Comparison of ENCODE assay signal across 8 mouse cellular contexts in the genomic region with DNA sequence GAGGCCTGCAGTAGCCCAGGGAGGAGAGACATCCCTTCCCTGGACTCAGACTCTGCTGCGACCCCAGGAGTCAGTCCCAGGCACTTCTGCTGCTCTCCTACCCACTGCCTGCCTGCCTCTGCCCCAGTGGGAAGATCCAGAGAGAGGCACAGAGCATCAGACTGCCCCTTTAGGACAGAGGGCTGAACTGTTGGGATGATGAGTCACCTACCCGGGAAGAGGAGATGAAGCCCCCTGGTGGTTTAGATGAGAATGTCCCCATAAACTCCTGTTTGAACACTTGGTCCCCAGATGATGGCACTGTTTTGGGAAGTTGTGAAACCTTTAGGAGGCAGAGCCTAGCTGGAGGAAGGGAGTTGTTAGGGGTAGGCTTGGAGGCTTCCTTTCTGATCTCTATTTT. TPM values are rescaled to one million over a fixed set of nuclear protein-coding genes. Genes with fewer than 3 reads are reported as not detected.
DNase-seq lines count a peak whose midpoint lies in the region; ATAC-seq and TF ChIP-seq lines count a peak whose summit lies in the region.

No protein-coding gene starts in this region.

- H3K4me3 ChIP-seq in hindbrain, postnatal 0 days (ENCODE audit: low read length), result no peak overlapping the region
- no peak overlapping the region for H3K4me3 ChIP-seq in midbrain, embryonic 12.5 days
- no peak overlapping the region for H3K4me3 ChIP-seq in heart, embryonic 10.5 days

- peak; percentile 55 for ATAC-seq in hindbrain, postnatal 0 days
- ATAC-seq in midbrain, embryonic 12.5 days (ENCODE audit: low FRiP score, low read depth), result peak; percentile 47; the same call in 1 of the 2 replicates

- H3K4me1 ChIP-seq in hindbrain, postnatal 0 days (ENCODE audit: insufficient read depth, low read length), result no peaks in the 10 kb centered on the region
- no peaks in the 10 kb centered on the region for H3K4me1 ChIP-seq in midbrain, embryonic 12.5 days
- peaks cover 21% of the 10 kb centered on the region for H3K4me1 ChIP-seq in heart, embryonic 10.5 days

- no peak overlapping the region for H3K9ac ChIP-seq in hindbrain, postnatal 0 days (replicated peaks; ENCODE audit: low read length)
- no peak overlapping the region for H3K9ac ChIP-seq in midbrain, embryonic 12.5 days (replicated peaks)

- H3K36me3 ChIP-seq in hindbrain, postnatal 0 days (ENCODE audit: insufficient read depth, low read length), result peaks cover 33% of the 10 kb centered on the region
- H3K36me3 ChIP-seq in midbrain, embryonic 12.5 days, result peaks cover 70% of the 10 kb centered on the region
- H3K36me3 ChIP-seq in heart, embryonic 10.5 days, result peaks cover 8% of the 10 kb centered on the region; the same call in 1 of the 2 replicates

- no peak overlapping the region for H3K27ac ChIP-seq in hindbrain, postnatal 0 days
- H3K27ac ChIP-seq in midbrain, embryonic 12.5 days (replicated peaks), result no peak overlapping the region
- H3K27ac ChIP-seq in heart, embryonic 10.5 days, result no peak overlapping the region

- peak; percentile 82 for TF ChIP-seq CTCF in hindbrain, postnatal 0 days (IDR thresholded peaks at IDR 0.05; ENCODE audit: low read depth)

- peak; percentile 62 for DNase-seq in heart, postnatal 4 days
- DNase-seq in heart, postnatal 36 days, result no peak
- DNase-seq in CD4-positive helper T cell, adult 2 months (ENCODE audit: low read depth, low spot score), result peak; percentile 29
- peak; percentile 67 for DNase-seq in WW6 (ENCODE audit: low read depth, low spot score)
- peak; percentile 81 for DNase-seq in hindbrain, postnatal 0 days (ENCODE audit: low spot score)
- no peak for DNase-seq in gastrocnemius, adult 18-20 months (ENCODE audit: low spot score)
- DNase-seq in heart, embryonic 10.5 days (ENCODE audit: low spot score), result no peak

- H3K9me3 ChIP-seq in hindbrain, postnatal 0 days (ENCODE audit: low read length), result no peaks in the 10 kb centered on the region
- peaks cover 4% of the 10 kb centered on the region; the same call in 1 of the 2 replicates for H3K9me3 ChIP-seq in midbrain, embryonic 12.5 days
- no peaks in the 10 kb centered on the region for H3K9me3 ChIP-seq in heart, embryonic 10.5 days

- WGBS in hindbrain, postnatal 0 days, result 6% methylated on average over 2 of the region's 2 CpGs
- 22% methylated on average over 2 of the region's 2 CpGs for WGBS in midbrain, embryonic 12.5 days
- WGBS in heart, embryonic 10.5 days, result 12% methylated on average over 2 of the region's 2 CpGs

- H3K4me2 ChIP-seq in hindbrain, postnatal 0 days (ENCODE audit: low read depth, low read length), result no peak overlapping the region
- H3K4me2 ChIP-seq in midbrain, embryonic 12.5 days (replicated peaks), result no peak overlapping the region

- intact Hi-C loops in heart, postnatal 36 days (cut with DNase I), result loop anchor here (2.0 kb wide), 1 partner anchor 32 kb away; no protein-coding TSS in a partner anchor

- H3K27me3 ChIP-seq in hindbrain, postnatal 0 days (ENCODE audit: insufficient read depth, low read length), result no peaks in the 10 kb centered on the region
- no peaks in the 10 kb centered on the region for H3K27me3 ChIP-seq in midbrain, embryonic 12.5 days
- H3K27me3 ChIP-seq in heart, embryonic 10.5 days (ENCODE audit: insufficient read depth, poor library complexity, severe bottlenecking), result 0 out of 2 replicates have a peak, but pooled peaks cover 9% of the 10 kb centered on the region

RNA-seq across cellular contexts. Expression of a gene that starts 13.9 kb away (rescaled TPM):
- total RNA-seq in heart, postnatal 4 days (2021), result 10 to 100 TPM; 61.1 to 65.1 TPM
- 10 to 100 TPM; 13.7 to 21.2 TPM for total RNA-seq in heart, postnatal 36 days (2021)
- 1,247 and 1,290 TPM in 2 replicates for total RNA-seq in hindbrain, postnatal 0 days (2014; rRNA removed)
- 675 and 695 TPM in 2 replicates for polyA plus RNA-seq in hindbrain, postnatal 0 days (2015; fragmentation: Nextera tagmentation; extraction: Ambion mirVana)
- polyA plus RNA-seq in midbrain, embryonic 12.5 days (2016; fragmentation: Nextera tagmentation; extraction: Ambion mirVana), result 305 and 314 TPM in 2 replicates
- 10 to 100 TPM; 63.1 to 63.5 TPM for total RNA-seq in gastrocnemius, adult 18-20 months (2021)
- polyA plus RNA-seq in heart, embryonic 10.5 days (2016; fragmentation: Nextera tagmentation; extraction: Ambion mirVana), result 26.7 and 28.6 TPM in 2 replicates

RNA-seq across cellular contexts. Expression of a gene that starts 19.1 kb away (rescaled TPM):
- 10 to 100 TPM; 14.8 to 19.6 TPM for total RNA-seq in heart, postnatal 4 days (2021)
- 10 to 100 TPM; 28.1 to 29.2 TPM for total RNA-seq in heart, postnatal 36 days (2021)
- 62.6 and 78.9 TPM in 2 replicates for total RNA-seq in hindbrain, postnatal 0 days (2014; rRNA removed)
- 31.5 and 34.8 TPM in 2 replicates for polyA plus RNA-seq in hindbrain, postnatal 0 days (2015; fragmentation: Nextera tagmentation; extraction: Ambion mirVana)
- 27.7 and 30.0 TPM in 2 replicates for polyA plus RNA-seq in midbrain, embryonic 12.5 days (2016; fragmentation: Nextera tagmentation; extraction: Ambion mirVana)
- 10 to 100 TPM; 20.6 to 23.2 TPM for total RNA-seq in gastrocnemius, adult 18-20 months (2021)
- 20.9 and 23.5 TPM in 2 replicates for polyA plus RNA-seq in heart, embryonic 10.5 days (2016; fragmentation: Nextera tagmentation; extraction: Ambion mirVana)

RNA-seq across cellular contexts. Expression of a gene that starts 37.7 kb away (rescaled TPM):
- 100 to 1,000 TPM in 1 of 2 experiments, 10 to 100 TPM in 1; 86.1 to 103 TPM for total RNA-seq in heart, postnatal 4 days (2021)
- 1 to 10 TPM; 5.4 to 6.5 TPM for total RNA-seq in heart, postnatal 36 days (2021)
- 35.3 and 37.0 TPM in 2 replicates for total RNA-seq in hindbrain, postnatal 0 days (2014; rRNA removed)
- polyA plus RNA-seq in hindbrain, postnatal 0 days (2015; fragmentation: Nextera tagmentation; extraction: Ambion mirVana), result 21.7 and 23.3 TPM in 2 replicates
- 157 and 158 TPM in 2 replicates for polyA plus RNA-seq in midbrain, embryonic 12.5 days (2016; fragmentation: Nextera tagmentation; extraction: Ambion mirVana)
- 1 to 10 TPM; 6.1 to 6.4 TPM for total RNA-seq in gastrocnemius, adult 18-20 months (2021)
- 184 TPM in 2 replicates for polyA plus RNA-seq in heart, embryonic 10.5 days (2016; fragmentation: Nextera tagmentation; extraction: Ambion mirVana)

RNA-seq across cellular contexts. Expression of a gene that starts 41.1 kb away (rescaled TPM):
- 10 to 100 TPM; 29.7 to 30.8 TPM for total RNA-seq in heart, postnatal 4 days (2021)
- total RNA-seq in heart, postnatal 36 days (2021), result 10 to 100 TPM; 35.1 to 35.4 TPM
- total RNA-seq in hindbrain, postnatal 0 days (2014; rRNA removed), result 55.2 and 88.4 TPM in 2 replicates
- 49.4 and 56.0 TPM in 2 replicates for polyA plus RNA-seq in hindbrain, postnatal 0 days (2015; fragmentation: Nextera tagmentation; extraction: Ambion mirVana)
- 53.6 and 61.7 TPM in 2 replicates for polyA plus RNA-seq in midbrain, embryonic 12.5 days (2016; fragmentation: Nextera tagmentation; extraction: Ambion mirVana)
- 10 to 100 TPM; 17.9 to 27.9 TPM for total RNA-seq in gastrocnemius, adult 18-20 months (2021)
- 46.1 and 52.4 TPM in 2 replicates for polyA plus RNA-seq in heart, embryonic 10.5 days (2016; fragmentation: Nextera tagmentation; extraction: Ambion mirVana)

Comparison
In these comparisons a context has a peak if more than half of its experiments do, and no peak if none do; other contexts are left out.
1. DNase-seq: peak in heart, postnatal 4 days (single experiment), CD4-positive helper T cell, adult 2 months (single experiment), WW6 (single experiment) and hindbrain, postnatal 0 days (single experiment); none in heart, postnatal 36 days (0 of 2), gastrocnemius, adult 18-20 months (single experiment) and heart, embryonic 10.5 days (single experiment).
2. RNA of a gene that starts 13.9 kb away (total RNA-seq): 1,247 to 1,290 TPM in hindbrain, postnatal 0 days; 61.1 to 65.1 TPM in heart, postnatal 4 days, 63.1 to 63.5 TPM in gastrocnemius, adult 18-20 months and 13.7 to 21.2 TPM in heart, postnatal 36 days; every median in the first group is over 10 times any median in the second.